In the genomic region with DNA sequence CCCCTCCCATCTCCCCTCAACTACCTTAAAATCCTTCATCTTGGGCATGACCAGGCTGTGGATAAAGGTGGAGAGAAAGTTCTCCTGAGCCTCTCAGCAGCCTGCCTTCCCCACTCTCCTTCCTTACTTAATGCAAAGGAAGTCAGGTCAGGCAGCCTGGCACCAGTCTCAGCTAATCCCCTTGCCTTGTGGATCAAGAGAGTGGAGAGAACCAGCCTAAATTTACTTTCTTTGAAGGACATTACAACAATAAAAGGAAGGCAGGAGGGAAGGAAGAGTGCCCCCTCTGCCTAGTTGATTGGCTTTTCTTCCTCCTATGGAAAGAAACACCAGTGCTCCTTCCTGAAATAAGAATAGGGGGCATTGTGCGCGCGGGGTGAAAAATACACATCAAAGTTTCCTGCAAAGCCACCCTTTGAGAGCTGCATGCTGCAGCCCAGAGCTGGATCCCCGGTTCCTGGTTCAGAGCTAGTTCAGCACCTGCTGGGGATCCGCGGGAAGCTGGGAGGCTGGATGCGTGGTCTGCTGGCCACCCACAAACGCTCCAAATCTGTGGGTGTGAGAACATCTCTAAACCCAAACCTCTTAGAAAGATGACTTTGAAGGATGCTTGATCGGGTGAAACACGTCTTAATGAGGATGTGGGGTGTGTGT, we compare ENCODE assay signal across 8 mouse cellular contexts. TPM values are rescaled to one million over a fixed set of nuclear protein-coding genes. Genes with fewer than 3 reads are reported as not detected.
DNase-seq lines count a peak whose midpoint lies in the region; ATAC-seq and TF ChIP-seq lines count a peak whose summit lies in the region.

No protein-coding gene starts in this region.

- H3K36me3 ChIP-seq in kidney, embryonic 16.5 days (ENCODE audit: insufficient read depth, low read length) = no peaks in the 10 kb centered on the region
- no peaks in the 10 kb centered on the region for H3K36me3 ChIP-seq in forebrain, embryonic 11.5 days (ENCODE audit: control insufficient read depth, insufficient read depth, low read length)
- H3K36me3 ChIP-seq in hindbrain, postnatal 0 days (ENCODE audit: insufficient read depth, low read length) = no peaks in the 10 kb centered on the region
- H3K36me3 ChIP-seq in macrophage (ENCODE audit: inconsistent target) = no peaks in the 10 kb centered on the region

- peak; percentile 75 for ATAC-seq in kidney, embryonic 16.5 days (ENCODE audit: low FRiP score, low TSS enrichment)
- peak; percentile 60 for ATAC-seq in activated CD4-positive, CD25-positive, alpha-beta regulatory T cell, adult 4 months
- peak; percentile 45 for ATAC-seq in forebrain, embryonic 11.5 days (replicated peaks; ENCODE audit: low FRiP score)
- ATAC-seq in hindbrain, postnatal 0 days = peak; percentile 35; the same call in 1 of the 2 replicates

- H3K79me2 ChIP-seq in macrophage (ENCODE audit: inconsistent target) = no peaks in the 10 kb centered on the region

- H3K4me1 ChIP-seq in kidney, embryonic 16.5 days (ENCODE audit: insufficient read depth, low read length) = peaks cover 6% of the 10 kb centered on the region; the same call in 1 of the 2 replicates
- H3K4me1 ChIP-seq in forebrain, embryonic 11.5 days (replicated peaks; ENCODE audit: control insufficient read depth, insufficient read depth, low read length) = 0 out of 2 replicates have a peak, but pooled peaks cover 7% of the 10 kb centered on the region
- H3K4me1 ChIP-seq in hindbrain, postnatal 0 days (ENCODE audit: insufficient read depth, low read length) = peaks cover 12% of the 10 kb centered on the region; the same call in 1 of the 2 replicates

- peak overlapping the region; percentile 62 for H3K4me2 ChIP-seq in kidney, embryonic 16.5 days (replicated peaks; ENCODE audit: low read depth, low read length)
- H3K4me2 ChIP-seq in forebrain, embryonic 11.5 days (ENCODE audit: low read depth, low read length, severe bottlenecking) = peak overlapping the region; percentile 71
- peak overlapping the region; percentile 92 for H3K4me2 ChIP-seq in hindbrain, postnatal 0 days (ENCODE audit: low read depth, low read length)

- H3K9ac ChIP-seq in kidney, embryonic 16.5 days (replicated peaks; ENCODE audit: low read length) = peak overlapping the region; percentile 58
- peak overlapping the region; percentile 48 for H3K9ac ChIP-seq in forebrain, embryonic 11.5 days (ENCODE audit: low read length)
- H3K9ac ChIP-seq in hindbrain, postnatal 0 days (replicated peaks; ENCODE audit: low read length) = 0 out of 2 replicates have a peak overlapping the region, but pooled peaks have one; percentile 33

- 0% methylated on average over 10 of the region's 10 CpGs for WGBS in kidney, embryonic 16.5 days
- WGBS in forebrain, embryonic 11.5 days = under 1% methylated on average over 10 of the region's 10 CpGs
- 1% methylated on average over 10 of the region's 10 CpGs for WGBS in hindbrain, postnatal 0 days
- 0% methylated on average over 7 of the region's 10 CpGs for WGBS in macrophage (ENCODE audit: missing documents)

- 0 out of 2 replicates have a peak, but pooled peaks cover 2% of the 10 kb centered on the region for H3K27me3 ChIP-seq in kidney, embryonic 16.5 days (ENCODE audit: insufficient read depth, low read length)
- H3K27me3 ChIP-seq in forebrain, embryonic 11.5 days (ENCODE audit: control insufficient read depth, insufficient read depth, low read length) = no peaks in the 10 kb centered on the region; the same call in 1 of the 2 replicates
- no peaks in the 10 kb centered on the region for H3K27me3 ChIP-seq in hindbrain, postnatal 0 days (ENCODE audit: insufficient read depth, low read length)

- no peak for TF ChIP-seq CTCF in hindbrain, postnatal 0 days (IDR thresholded peaks at IDR 0.05; ENCODE audit: low read depth)

- no peak for DNase-seq in kidney, postnatal 25 days
- DNase-seq in forebrain, embryonic 11.5 days (ENCODE audit: low spot score) = peak; percentile 63
- no peak for DNase-seq in hindbrain, postnatal 0 days (ENCODE audit: low spot score)
- DNase-seq in right cerebral cortex, postnatal 14 days = peak; percentile 9
- no peak for DNase-seq in layer of hippocampus, adult 9-10 months (ENCODE audit: low spot score)

- H3K4me3 ChIP-seq in kidney, embryonic 16.5 days (ENCODE audit: low read length) = peak overlapping the region; percentile 45
- peak overlapping the region; percentile 31 for H3K4me3 ChIP-seq in forebrain, embryonic 11.5 days (ENCODE audit: low read depth, low read length)
- H3K4me3 ChIP-seq in hindbrain, postnatal 0 days (ENCODE audit: low read length) = peak overlapping the region; percentile 42
- peak overlapping the region; percentile 28; the same call in 1 of the 2 replicates for H3K4me3 ChIP-seq in macrophage (ENCODE audit: inconsistent target)

- H3K9me3 ChIP-seq in kidney, embryonic 16.5 days (ENCODE audit: low read length) = no peaks in the 10 kb centered on the region
- no peaks in the 10 kb centered on the region for H3K9me3 ChIP-seq in forebrain, embryonic 11.5 days (ENCODE audit: control insufficient read depth, low read length)
- H3K9me3 ChIP-seq in hindbrain, postnatal 0 days (ENCODE audit: low read length) = no peaks in the 10 kb centered on the region

- H3K27ac ChIP-seq in kidney, embryonic 16.5 days (ENCODE audit: low read length) = peak overlapping the region; percentile 40; the same call in 1 of the 2 replicates
- no peak overlapping the region for H3K27ac ChIP-seq in forebrain, embryonic 11.5 days (ENCODE audit: low read depth, low read length)
- no peak overlapping the region for H3K27ac ChIP-seq in hindbrain, postnatal 0 days
- H3K27ac ChIP-seq in macrophage = no peak overlapping the region

RNA-seq across cellular contexts. Expression of a gene that starts 0.8 kb away (rescaled TPM):
- 2.2 and 2.4 TPM in 2 replicates for polyA plus RNA-seq in kidney, embryonic 16.5 days (2015; fragmentation: Nextera tagmentation; extraction: Ambion mirVana)
- 1 to 10 TPM; 8.1 to 9.7 TPM for polyA plus RNA-seq in activated CD4-positive, CD25-positive, alpha-beta regulatory T cell, adult 4 months (2017; shearing (Covaris generic))
- 1.6 and 1.7 TPM in 2 replicates for polyA plus RNA-seq in forebrain, embryonic 11.5 days (2014; fragmentation: Nextera tagmentation; extraction: Ambion mirVana)
- total RNA-seq in hindbrain, postnatal 0 days (2014; rRNA removed) = 1.9 and 3.6 TPM in 2 replicates
- 1.3 and 1.4 TPM in 2 replicates for polyA plus RNA-seq in hindbrain, postnatal 0 days (2015; fragmentation: Nextera tagmentation; extraction: Ambion mirVana)
- total RNA-seq in macrophage (2018; cell fraction: chromatin; rRNA removed) = 1 to 10 TPM in 1 of 26 experiments, under 1 TPM in 6, not detected in 19; 0.11 to 1.0 (median 0.15) TPM
- under 1 TPM in 17 of 26 experiments, not detected in 9; under 0.01 to 0.41 (median 0.04) TPM for total RNA-seq in macrophage (2018; cell fraction: cytosol; rRNA removed)
- under 1 TPM in 12 of 26 experiments, not detected in 14; 0.07 to 0.83 (median 0.14) TPM for total RNA-seq in macrophage (2018; cell fraction: nucleus; rRNA removed)
- polyA plus RNA-seq in macrophage (2018) = 0.02 to 0.09 TPM in 2 of 3 replicates, not detected in the other

Comparison
In these comparisons a context has a peak if more than half of its experiments do, and no peak if none do; other contexts are left out.
1. DNase-seq: peak in forebrain, embryonic 11.5 days (single experiment) and right cerebral cortex, postnatal 14 days (single experiment); none in kidney, postnatal 25 days (0 of 2), hindbrain, postnatal 0 days (single experiment) and layer of hippocampus, adult 9-10 months (single experiment).
2. Peak in every context shown above with its lines, with median percentiles within 50 percentile points of each other: ATAC-seq, H3K4me2 ChIP-seq, H3K4me3 ChIP-seq and H3K9ac ChIP-seq.